Mouse (Mus musculus) neural tube, embryonic 11.5 days (tissue): ENCODE measurements around the gene Fcgr1. TPM values are rescaled to one million over a fixed set of nuclear protein-coding genes. Genes with fewer than 3 reads are reported as not detected.

Experiments used
- ATAC-seq: fragments of 200-750 bp; cut with Nextera tagmentation; 2 replicates; pipeline ENCODE4 v1.8.0; 2017; ENCODE audit warnings: moderate number of reproducible peaks, mild to moderate bottlenecking, moderate TSS enrichment, moderate library complexity; ENCODE audit not compliant: insufficient read depth, low FRiP score, low TSS enrichment
- DNase-seq: peaks from one replicate; pipeline ENCODE4 v3.0.0-alpha.2; 2015; ENCODE audit warnings: low spot score
- H3K27ac ChIP-seq: fragments of 300-500 bp; sonication (generic); 2 replicates; pipeline ENCODE4 v1.5.1; 2014; ENCODE audit warnings: low read depth, mild to moderate bottlenecking, low read length
- H3K27me3 ChIP-seq: fragments of 300-500 bp; sonication (generic); 2 replicates; pipeline ENCODE4 v1.6.1; 2014; ENCODE audit warnings: mild to moderate bottlenecking, low read length, mixed read lengths; ENCODE audit not compliant: control insufficient read depth, insufficient read depth
- H3K36me3 ChIP-seq: fragments of 300-500 bp; sonication (generic); 2 replicates; pipeline ENCODE4 v1.6.1; 2014; ENCODE audit warnings: mild to moderate bottlenecking, low read length, moderate library complexity, mixed read lengths; ENCODE audit not compliant: control insufficient read depth, insufficient read depth
- H3K4me1 ChIP-seq: fragments of 300-500 bp; sonication (generic); 2 replicates; pipeline ENCODE4 v1.6.1; 2014; ENCODE audit warnings: low read length, mixed read lengths; ENCODE audit not compliant: control insufficient read depth, insufficient read depth
- H3K4me2 ChIP-seq: fragments of 300-500 bp; sonication (generic); 2 replicates; pipeline ENCODE4 v1.6.1; 2014; ENCODE audit warnings: low read depth, mild to moderate bottlenecking, moderate library complexity
- H3K4me3 ChIP-seq: fragments of 300-500 bp; sonication (generic); 2 replicates; pipeline ENCODE4 v1.5.1; 2014; ENCODE audit warnings: low read depth, low read length
- H3K9ac ChIP-seq: fragments of 300-500 bp; sonication (generic); 2 replicates; pipeline ENCODE4 v1.6.1; 2014; ENCODE audit warnings: mild to moderate bottlenecking, low read length
- H3K9me3 ChIP-seq: fragments of 300-500 bp; sonication (generic); 2 replicates; pipeline ENCODE4 v1.6.1; 2016; ENCODE audit warnings: low read length; ENCODE audit not compliant: control insufficient read depth
- WGBS: fragments of 180-500 bp; shearing (Covaris S2); extraction: QIAGEN DNeasy Blood & Tissue Kit; methylation state at CpG from one replicate; pipeline ENCODE4 v1.1.7; 2014; 5-methylcytosine and 5-hydroxymethylcytosine counted together
- polyA plus RNA-seq: library from polyadenylated mRNA; unstranded; fragments of >200 nt; fragmentation: Nextera tagmentation; extraction: Ambion mirVana; gene quantifications from 2 replicates; pipeline ENCODE4 v1.2.1, GENCODE M21; 2014

Fcgr1 gene
- polyA plus RNA-seq, 1 experiment from 2014 or later, result 2.5 TPM

- no peak overlapping the region for H3K4me3 ChIP-seq
- no peaks in the 10 kb centered on the region for H3K9me3 ChIP-seq
- H3K36me3 ChIP-seq, result no peaks in the 10 kb centered on the region
- H3K4me2 ChIP-seq, result no peak overlapping the region
- 61% methylated on average over 6 of the region's 6 CpGs for WGBS
- no peak overlapping the region for H3K27ac ChIP-seq
- ATAC-seq (no peak), DNase-seq (no peak)
- H3K27me3 ChIP-seq, result peaks cover 76% of the 10 kb centered on the region
- no peak overlapping the region for H3K9ac ChIP-seq
- no peaks in the 10 kb centered on the region for H3K4me1 ChIP-seq
These were observed 41.4 kb upstream of the Fcgr1 start for GRCm38 (mm10) chr3:96335163-96335550.

GRCm38 (mm10) chr3:96334175-96335162 is 40.7 kb upstream of the Fcgr1 start:
- Histone ChIP-seq H3K36me3 (no peaks in the 10 kb centered on the region), H3K4me2 (peak overlapping the region; percentile 36), H3K4me3 (peak overlapping the region; percentile 14), H3K9me3 (no peaks in the 10 kb centered on the region), H3K9ac (no peak overlapping the region), H3K27ac (no peak overlapping the region), H3K27me3 (peaks cover 79% of the 10 kb centered on the region), H3K4me1 (no peaks in the 10 kb centered on the region)
- 4% methylated on average over 36 of the region's 36 CpGs for WGBS
- DNase-seq (peak; percentile 34), ATAC-seq (no peak)

- H3K36me3 ChIP-seq, result no peaks in the 10 kb centered on the region
- no peaks in the 10 kb centered on the region for H3K4me1 ChIP-seq
- H3K4me3 ChIP-seq, result peak overlapping the region; percentile 14
- no peak overlapping the region for H3K27ac ChIP-seq
- H3K27me3 ChIP-seq, result peaks cover 80% of the 10 kb centered on the region
- ATAC-seq (no peak), DNase-seq (peak; percentile 46)
- peak overlapping the region; percentile 36 for H3K4me2 ChIP-seq
- WGBS, result under 1% methylated on average over 25 of the region's 25 CpGs
- H3K9me3 ChIP-seq, result no peaks in the 10 kb centered on the region
- no peak overlapping the region for H3K9ac ChIP-seq
These were observed 39.8 kb upstream of the Fcgr1 start for GRCm38 (mm10) chr3:96333396-96334174.

- H3K9ac ChIP-seq, result no peak overlapping the region
- no peaks in the 10 kb centered on the region for H3K36me3 ChIP-seq
- WGBS, result 2% methylated on average over 27 of the region's 27 CpGs
- no peak overlapping the region for H3K4me3 ChIP-seq
- no peaks in the 10 kb centered on the region for H3K4me1 ChIP-seq
- H3K4me2 ChIP-seq, result peak overlapping the region; percentile 19; the same call in 1 of the 2 replicates
- ATAC-seq (no peak), DNase-seq (peak; percentile 46)
- H3K9me3 ChIP-seq, result no peaks in the 10 kb centered on the region
- no peak overlapping the region for H3K27ac ChIP-seq
- peaks cover 72% of the 10 kb centered on the region for H3K27me3 ChIP-seq
These were observed 39.0 kb upstream of the Fcgr1 start for GRCm38 (mm10) chr3:96332631-96333395.

- Histone ChIP-seq H3K9ac (no peak overlapping the region), H3K4me1 (no peaks in the 10 kb centered on the region), H3K9me3 (no peaks in the 10 kb centered on the region), H3K27ac (no peak overlapping the region), H3K36me3 (no peaks in the 10 kb centered on the region), H3K4me2 (no peak overlapping the region), H3K4me3 (no peak overlapping the region), H3K27me3 (peaks cover 64% of the 10 kb centered on the region)
- no peak for DNase-seq
- 17% methylated on average over 14 of the region's 14 CpGs for WGBS
- no peak for ATAC-seq
These were observed 38.2 kb upstream of the Fcgr1 start for GRCm38 (mm10) chr3:96332000-96332399.

GRCm38 (mm10) chr3:96331438-96331837 is 37.7 kb upstream of the Fcgr1 start:
- Histone ChIP-seq H3K4me1 (no peaks in the 10 kb centered on the region), H3K27ac (no peak overlapping the region), H3K9me3 (no peaks in the 10 kb centered on the region), H3K27me3 (peaks cover 59% of the 10 kb centered on the region), H3K9ac (no peak overlapping the region), H3K36me3 (no peaks in the 10 kb centered on the region), H3K4me3 (no peak overlapping the region), H3K4me2 (no peak overlapping the region)
- DNase-seq, result no peak
- ATAC-seq, result no peak
- 76% methylated on average over 7 of the region's 7 CpGs for WGBS

GRCm38 (mm10) chr3:96330603-96331002 is 36.8 kb upstream of the Fcgr1 start:
- Histone ChIP-seq H3K4me2 (no peak overlapping the region), H3K4me1 (no peaks in the 10 kb centered on the region), H3K9me3 (no peaks in the 10 kb centered on the region), H3K9ac (no peak overlapping the region), H3K4me3 (no peak overlapping the region), H3K36me3 (no peaks in the 10 kb centered on the region), H3K27me3 (peaks cover 52% of the 10 kb centered on the region), H3K27ac (no peak overlapping the region)
- ATAC-seq, result no peak
- 66% methylated on average over 7 of the region's 7 CpGs for WGBS
- DNase-seq, result no peak

GRCm38 (mm10) chr3:96330181-96330580 is 36.4 kb upstream of the Fcgr1 start:
- Histone ChIP-seq H3K4me1 (no peaks in the 10 kb centered on the region), H3K4me3 (no peak overlapping the region), H3K9ac (no peak overlapping the region), H3K27ac (no peak overlapping the region), H3K27me3 (peaks cover 48% of the 10 kb centered on the region), H3K9me3 (no peaks in the 10 kb centered on the region), H3K36me3 (no peaks in the 10 kb centered on the region), H3K4me2 (no peak overlapping the region)
- no peak for ATAC-seq
- no peak for DNase-seq
- 85% methylated on average over 4 of the region's 4 CpGs for WGBS
